Mouse (Mus musculus) intestine, postnatal 0 days (tissue): ENCODE results near the gene Tril. TPM values are rescaled to one million over a fixed set of nuclear protein-coding genes. Genes with fewer than 3 reads are reported as not detected.

ENCODE experiments used
- ATAC-seq: fragments of 200-750 bp; cut with Nextera tagmentation; 2 replicates; pipeline ENCODE4 v1.8.0; 2017; ENCODE audit warnings: mild to moderate bottlenecking, moderate TSS enrichment, moderate library complexity
- H3K27ac ChIP-seq: fragments of 300-500 bp; sonication (generic); 2 replicates; pipeline ENCODE4 v1.5.1; 2014; ENCODE audit warnings: mild to moderate bottlenecking, low read depth, low read length, moderate library complexity
- H3K27me3 ChIP-seq: fragments of 300-500 bp; sonication (generic); replicated peaks from 2 replicates; pipeline ENCODE4 v1.6.1; 2014; ENCODE audit warnings: low read length, mixed read lengths; ENCODE audit not compliant: control insufficient read depth, insufficient read depth
- H3K36me3 ChIP-seq: fragments of 300-500 bp; sonication (generic); 2 replicates; pipeline ENCODE4 v1.6.1; 2014; ENCODE audit warnings: mild to moderate bottlenecking, moderate library complexity; ENCODE audit not compliant: control insufficient read depth, insufficient read depth
- H3K4me1 ChIP-seq: fragments of 300-500 bp; sonication (generic); replicated peaks from 2 replicates; pipeline ENCODE4 v1.6.1; 2014; ENCODE audit warnings: antibody characterized with exemption, low read length, mixed read lengths; ENCODE audit not compliant: control insufficient read depth, insufficient read depth
- H3K4me2 ChIP-seq: fragments of 300-500 bp; sonication (generic); replicated peaks from 2 replicates; pipeline ENCODE4 v1.6.1; 2014; ENCODE audit warnings: low read depth, mild to moderate bottlenecking, moderate library complexity
- H3K4me3 ChIP-seq: fragments of 300-500 bp; sonication (generic); 2 replicates; pipeline ENCODE4 v1.5.1; 2014; ENCODE audit warnings: low read depth, low read length
- H3K9ac ChIP-seq: fragments of 300-500 bp; sonication (generic); 2 replicates; pipeline ENCODE4 v1.6.1; 2014; ENCODE audit warnings: mild to moderate bottlenecking, low read depth, low read length
- H3K9me3 ChIP-seq: fragments of 300-500 bp; sonication (generic); 2 replicates; pipeline ENCODE4 v1.6.1; 2016; ENCODE audit warnings: mixed run types; ENCODE audit not compliant: control insufficient read depth
- CTCF ChIP-seq: sonication (generic); IDR thresholded peaks from 2 replicates; pipeline ENCODE4 v1.5.1; 2016; ENCODE audit warnings: low read depth, mild to moderate bottlenecking, control low read depth, antibody characterized with exemption, moderate library complexity
- WGBS: fragments of 180-500 bp; shearing (Covaris S2); extraction: QIAGEN DNeasy Blood & Tissue Kit; methylation state at CpG from one replicate; pipeline ENCODE4 v1.1.7; 2014; 5-methylcytosine and 5-hydroxymethylcytosine counted together
- polyA plus RNA-seq: library from polyadenylated mRNA; unstranded; fragments of >200 nt; fragmentation: Nextera tagmentation; extraction: Ambion mirVana; gene quantifications from 2 replicates; pipeline ENCODE4 v1.2.1, GENCODE M21; 2015

The Tril gene
- polyA plus RNA-seq, 1 experiment from 2014 or later: 5.7 TPM

GRCm38 (mm10) chr6:53801893-53802286 lies 18.7 kb downstream of the Tril start:
- WGBS: 61% methylated on average over 5 of the region's 5 CpGs
- no peaks in the 10 kb centered on the region for H3K27me3 ChIP-seq
- no peaks in the 10 kb centered on the region for H3K9me3 ChIP-seq
- no peak overlapping the region for H3K9ac ChIP-seq
- TF ChIP-seq CTCF: no peak
- no peak overlapping the region for H3K4me3 ChIP-seq
- H3K4me2 ChIP-seq: no peak overlapping the region
- H3K36me3 ChIP-seq: no peaks in the 10 kb centered on the region
- H3K4me1 ChIP-seq: no peaks in the 10 kb centered on the region
- ATAC-seq: no peak
- no peak overlapping the region for H3K27ac ChIP-seq

- no peaks in the 10 kb centered on the region for H3K36me3 ChIP-seq
Observed at GRCm38 (mm10) chr6:53801269-53801892, 19.2 kb downstream of the Tril start.

GRCm38 (mm10) chr6:53798865-53799264 lies 21.8 kb downstream of the Tril start:
- no peaks in the 10 kb centered on the region for H3K4me1 ChIP-seq
- no peak overlapping the region for H3K9ac ChIP-seq
- no peak for TF ChIP-seq CTCF
- H3K36me3 ChIP-seq: no peaks in the 10 kb centered on the region
- ATAC-seq: no peak
- no peak overlapping the region for H3K4me2 ChIP-seq
- H3K9me3 ChIP-seq: no peaks in the 10 kb centered on the region
- H3K27ac ChIP-seq: no peak overlapping the region
- 74% methylated on average over 3 of the region's 3 CpGs for WGBS
- no peak overlapping the region for H3K4me3 ChIP-seq
- H3K27me3 ChIP-seq: no peaks in the 10 kb centered on the region; the same call in 1 of the 2 replicates

More at GRCm38 (mm10) chr6:53801269-53801892, 19.2 kb downstream of the Tril start:
- TF ChIP-seq CTCF: no peak
- Histone ChIP-seq H3K9ac (no peak overlapping the region), H3K9me3 (no peaks in the 10 kb centered on the region), H3K4me2 (no peak overlapping the region), H3K4me3 (no peak overlapping the region), H3K4me1 (no peaks in the 10 kb centered on the region), H3K27ac (no peak overlapping the region), H3K27me3 (no peaks in the 10 kb centered on the region)
- ATAC-seq: no peak
- 48% methylated on average over 4 of the region's 4 CpGs for WGBS

GRCm38 (mm10) chr6:53796835-53797234 lies 23.8 kb downstream of the Tril start:
- Histone ChIP-seq H3K4me2 (no peak overlapping the region), H3K36me3 (no peaks in the 10 kb centered on the region), H3K9ac (no peak overlapping the region), H3K27me3 (no peaks in the 10 kb centered on the region; the same call in 1 of the 2 replicates), H3K4me1 (no peaks in the 10 kb centered on the region), H3K27ac (no peak overlapping the region), H3K9me3 (no peaks in the 10 kb centered on the region), H3K4me3 (no peak overlapping the region)
- TF ChIP-seq CTCF: no peak
- WGBS: 74% methylated on average over 3 of the region's 3 CpGs
- no peak for ATAC-seq

GRCm38 (mm10) chr6:53795788-53796187 lies 24.8 kb downstream of the Tril start:
- no peak overlapping the region for H3K4me3 ChIP-seq
- no peaks in the 10 kb centered on the region for H3K36me3 ChIP-seq
- 31% methylated on average over 5 of the region's 5 CpGs for WGBS
- no peak for ATAC-seq
- no peaks in the 10 kb centered on the region for H3K4me1 ChIP-seq
- H3K9me3 ChIP-seq: no peaks in the 10 kb centered on the region
- no peaks in the 10 kb centered on the region; the same call in 1 of the 2 replicates for H3K27me3 ChIP-seq
- H3K4me2 ChIP-seq: no peak overlapping the region
- H3K27ac ChIP-seq: no peak overlapping the region
- peak; percentile 76 for TF ChIP-seq CTCF
- H3K9ac ChIP-seq: no peak overlapping the region

- H3K4me2 ChIP-seq: 0 out of 2 replicates have a peak overlapping the region, but pooled peaks have one; percentile 13
- H3K27me3 ChIP-seq: no peaks in the 10 kb centered on the region; the same call in 1 of the 2 replicates
- ATAC-seq: no peak
- TF ChIP-seq CTCF: no peak
- no peaks in the 10 kb centered on the region for H3K4me1 ChIP-seq
- H3K27ac ChIP-seq: no peak overlapping the region
- no peaks in the 10 kb centered on the region for H3K36me3 ChIP-seq
- H3K4me3 ChIP-seq: no peak overlapping the region
- no peaks in the 10 kb centered on the region for H3K9me3 ChIP-seq
- WGBS: 54% methylated on average over 11 of the region's 11 CpGs
- H3K9ac ChIP-seq: no peak overlapping the region
Observed at GRCm38 (mm10) chr6:53795078-53795477, 25.6 kb downstream of the Tril start.
